Mouse (Mus musculus) left cerebral cortex, adult 2 months (tissue): ENCODE data around the gene Ceacam16. TPM values are rescaled to one million over a fixed set of nuclear protein-coding genes. Genes with fewer than 3 reads are reported as not detected.

Experiments
- DNase-seq, 2 experiments: peaks; one replicate each; pipeline ENCODE4 v3.0.0; 2021 to 2022; ENCODE audit warnings: low spot score in 2 of 2, mixed read lengths in 1 of 2; ENCODE audit errors: extremely low spot score in 1 of 2
- H3K27ac ChIP-seq: fragments of 200-600 bp; 2 replicates; pipeline ENCODE4 v1.8.1; 2022
- H3K4me3 ChIP-seq: fragments of 200-600 bp; 2 replicates; pipeline ENCODE4 v1.8.1; 2022
- CTCF ChIP-seq: fragments of 200-600 bp; IDR thresholded peaks from 2 replicates; pipeline ENCODE4 v1.8.1; 2022; ENCODE audit warnings: antibody characterized with exemption, mild to moderate bottlenecking, moderate library complexity
- intact Hi-C: fragments of 180-260 bp; cut with DNase I; formaldehyde crosslinking; loops from one replicate; pipeline ENCODE4 v1.15.1; 2025
- total RNA-seq, 2 experiments: library from RNA; stranded (reverse); gene quantifications; 2 replicates each; pipeline ENCODE4 v1.2.3; 2021

Ceacam16 gene
- total RNA-seq, 2 experiments from 2014 or later = not detected

- Histone ChIP-seq H3K4me3 (no peak overlapping the region), H3K27ac (no peak overlapping the region)
- intact Hi-C loops = no loop called here
- DNase-seq = no peak
- TF ChIP-seq CTCF = no peak
These were observed 20.2 kb downstream of the Ceacam16 start for GRCm38 (mm10) chr7:19840936-19841335.

GRCm38 (mm10) chr7:19840371-19840770 lies 20.7 kb downstream of the Ceacam16 start:
- H3K4me3 ChIP-seq = no peak overlapping the region
- intact Hi-C loops = no loop called here
- TF ChIP-seq CTCF = no peak
- no peak overlapping the region for H3K27ac ChIP-seq
- no peak for DNase-seq

DNA sequence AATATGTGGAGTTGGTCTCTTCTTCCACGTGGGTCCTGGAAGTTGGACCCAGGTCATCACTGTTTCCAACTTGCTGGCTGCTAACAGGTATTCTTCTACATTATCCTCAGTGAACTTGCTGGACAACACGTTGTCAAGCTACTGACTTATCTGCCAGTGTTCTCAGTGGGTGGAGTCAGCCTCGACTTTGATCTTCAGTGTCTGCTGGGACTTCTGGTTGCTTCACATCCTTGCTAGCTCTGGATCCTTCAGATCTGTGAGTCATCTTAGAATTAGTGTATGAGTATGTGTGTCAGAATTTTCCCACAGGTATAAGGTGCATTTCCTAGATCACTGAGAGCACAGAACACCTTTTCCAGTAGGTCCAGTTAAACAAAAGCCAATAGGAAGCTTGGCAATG lies 24.3 kb downstream of the Ceacam16 start:
- intact Hi-C loops = no loop called here
- Histone ChIP-seq H3K27ac (no peak overlapping the region), H3K4me3 (no peak overlapping the region)
- no peak for TF ChIP-seq CTCF
- DNase-seq = no peak

- DNase-seq = no peak
- intact Hi-C loops = no loop called here
- no peak overlapping the region for H3K27ac ChIP-seq
- no peak overlapping the region for H3K4me3 ChIP-seq
- TF ChIP-seq CTCF = peak; percentile 7; the same call in 1 of the 2 replicates
These were observed 27.0 kb downstream of the Ceacam16 start for GRCm38 (mm10) chr7:19834055-19834454.

DNA sequence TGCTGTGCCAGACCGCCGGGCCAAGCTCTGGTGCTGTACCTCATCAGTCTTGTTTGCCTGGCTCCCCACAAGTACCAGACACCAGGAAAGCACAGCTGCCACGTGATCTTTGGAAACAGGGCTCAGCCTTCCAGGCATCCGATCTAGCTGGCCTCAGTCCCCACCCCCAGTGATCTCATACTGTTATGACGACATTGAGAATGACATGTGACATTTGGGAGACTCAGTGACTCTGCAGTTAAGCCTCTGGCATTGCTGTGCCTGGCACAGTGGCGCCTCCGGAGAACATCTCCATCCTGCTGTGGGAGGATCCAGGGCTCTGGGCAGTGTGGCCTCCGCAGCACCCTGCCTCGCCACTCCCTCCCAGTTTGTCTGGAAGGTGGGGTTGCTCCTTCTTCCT lies 29.3 kb downstream of the Ceacam16 start:
- Histone ChIP-seq H3K27ac (no peak overlapping the region), H3K4me3 (no peak overlapping the region)
- TF ChIP-seq CTCF = no peak
- intact Hi-C loops = no loop called here
- DNase-seq = no peak

DNA sequence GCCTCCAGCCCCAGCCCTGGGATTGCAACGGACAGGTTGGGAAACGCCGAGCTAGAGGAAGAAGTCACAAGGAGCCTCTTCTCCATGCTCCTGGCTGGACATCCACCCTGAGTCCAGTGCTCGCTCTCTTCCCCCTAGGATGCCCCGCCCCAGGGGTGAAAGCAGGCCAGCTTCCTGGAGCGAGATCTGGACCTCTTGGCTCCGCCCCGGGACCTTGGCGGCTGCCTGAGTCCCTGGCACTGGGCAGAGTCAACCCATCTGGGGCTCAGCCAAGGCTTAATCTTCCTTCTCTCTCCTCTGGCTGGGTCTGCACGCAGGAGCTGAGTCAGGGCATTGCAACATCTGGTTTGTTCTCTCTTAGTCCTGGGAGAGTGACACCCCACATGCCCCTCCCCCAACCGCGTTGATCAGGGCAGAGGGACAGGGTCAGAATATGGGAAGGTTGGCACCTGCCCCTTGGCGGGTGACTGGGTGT lies 30.4 kb downstream of the Ceacam16 start:
- Histone ChIP-seq H3K27ac (no peak overlapping the region), H3K4me3 (no peak overlapping the region)
- peak in 1 of 2 experiments; percentile 25 for DNase-seq
- TF ChIP-seq CTCF = no peak
- intact Hi-C loops = no loop called here

GRCm38 (mm10) chr7:19829694-19830093 lies 31.4 kb downstream of the Ceacam16 start:
- no peak overlapping the region for H3K27ac ChIP-seq
- H3K4me3 ChIP-seq = no peak overlapping the region
- TF ChIP-seq CTCF = no peak
- DNase-seq = no peak
- intact Hi-C loops = no loop called here

DNA sequence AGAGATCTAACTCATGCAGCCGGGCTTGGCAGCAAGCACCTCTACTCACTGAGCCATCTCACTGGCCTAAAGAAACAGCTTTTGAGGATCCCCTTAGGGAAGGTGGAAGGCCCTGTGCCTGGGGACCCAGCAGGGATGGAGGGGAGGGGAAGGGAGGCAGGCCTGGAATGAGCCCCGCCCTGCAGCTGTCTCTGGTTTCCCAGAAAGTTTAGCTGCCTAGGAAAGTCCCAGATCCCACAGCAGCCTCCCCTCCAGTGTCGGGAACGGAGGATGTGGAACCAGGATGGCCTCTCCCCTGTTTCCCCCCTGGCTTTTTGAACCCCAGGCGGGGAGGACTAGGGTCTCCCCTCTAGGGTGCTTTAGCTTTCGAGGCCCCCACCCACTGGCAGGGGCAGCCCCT lies 34.3 kb downstream of the Ceacam16 start:
- intact Hi-C loops = no loop called here
- Histone ChIP-seq H3K27ac (no peak overlapping the region), H3K4me3 (no peak overlapping the region)
- no peak for TF ChIP-seq CTCF
- DNase-seq = no peak

GRCm38 (mm10) chr7:19824182-19824973 lies 36.7 kb downstream of the Ceacam16 start:
- TF ChIP-seq CTCF = no peak

GRCm38 (mm10) chr7:19823256-19824181 lies 37.6 kb downstream of the Ceacam16 start:
- no peak overlapping the region for H3K4me3 ChIP-seq
- intact Hi-C loops = no loop called here
- no peak for TF ChIP-seq CTCF
- DNase-seq = no peak
- peak overlapping the region; percentile 22; the same call in 1 of the 2 replicates for H3K27ac ChIP-seq

More at GRCm38 (mm10) chr7:19824182-19824973, 36.7 kb downstream of the Ceacam16 start:
- H3K27ac ChIP-seq = peak overlapping the region; percentile 22; the same call in 1 of the 2 replicates
- DNase-seq = peak in 1 of 2 experiments; percentile 38
- intact Hi-C loops = no loop called here
- H3K4me3 ChIP-seq = no peak overlapping the region

DNA sequence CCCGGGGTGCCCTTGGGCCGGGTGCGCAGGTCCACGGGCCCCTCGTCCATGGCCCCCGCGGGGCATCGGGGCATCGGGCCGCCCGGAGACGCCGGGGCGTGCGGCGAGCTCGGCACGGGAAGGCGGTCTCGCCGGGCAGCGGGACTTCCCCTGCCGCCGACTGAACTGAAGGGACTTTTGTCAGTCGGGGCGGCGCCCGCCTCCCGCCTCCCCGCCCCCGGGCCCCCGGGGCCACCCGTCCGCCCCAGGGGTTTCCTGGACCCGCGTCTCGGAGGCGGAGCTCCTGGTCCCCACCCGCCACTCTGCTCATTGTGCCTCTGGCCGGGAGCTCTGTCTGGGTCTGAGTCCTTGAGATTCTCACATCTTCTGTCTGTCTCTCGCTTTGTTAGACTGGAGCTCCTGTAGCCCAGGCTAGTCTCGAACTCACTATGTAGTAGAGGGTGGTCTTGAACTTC lies 38.5 kb downstream of the Ceacam16 start, which contains the start of gene Bcl3:
Gene Bcl3, minus strand, starts transcription at position 167 of the 455 bp plus-strand sequence.
- DNase-seq = no peak
- TF ChIP-seq CTCF = no peak
- intact Hi-C loops = no loop called here
- no peak within 1 kb of the TSS for H3K27ac ChIP-seq
- H3K4me3 ChIP-seq = peak within 1 kb of the TSS; percentile 22

GRCm38 (mm10) chr7:19822193-19822592 lies 38.9 kb downstream of the Ceacam16 start:
- no peak for DNase-seq
- intact Hi-C loops = no loop called here
- no peak overlapping the region for H3K27ac ChIP-seq
- H3K4me3 ChIP-seq = peak overlapping the region; percentile 22
- TF ChIP-seq CTCF = no peak
